Mouse (Mus musculus) brown adipose tissue, adult 24 weeks (tissue): Measurements from ENCODE around the gene Wasf3. TPM values are rescaled to one million over a fixed set of nuclear protein-coding genes. Genes with fewer than 3 reads are reported as not detected.
A peak's percentile ranks its signal among the peaks of the same experiment; 100 is the strongest.

Experiments
- H3K27ac ChIP-seq: fragments of 200-500 bp; replicated peaks from 2 replicates; pipeline ENCODE4 v1.5.1; 2012; ENCODE audit warnings: low read depth, mild to moderate bottlenecking, low read length
- H3K4me1 ChIP-seq: fragments of 200-500 bp; 2 replicates; pipeline ENCODE4 v1.6.1; 2012; ENCODE audit warnings: low read length, mixed read lengths; ENCODE audit not compliant: control insufficient read depth, insufficient read depth, insufficient read length
- H3K4me3 ChIP-seq: fragments of 200-500 bp; 2 replicates; pipeline ENCODE4 v1.5.1; 2012; ENCODE audit warnings: low read depth, mild to moderate bottlenecking, low read length, moderate library complexity; ENCODE audit not compliant: insufficient read depth
- polyA plus RNA-seq: library from polyadenylated mRNA; stranded (reverse); fragments of >200 nt; gene quantifications from 2 replicates; pipeline ENCODE4 v1.2.4, GENCODE M21; 2012; ENCODE audit not compliant: missing spikeins, insufficient read depth, insufficient read length

Wasf3 gene
- 0.42 and 0.83 TPM in 2 replicates for polyA plus RNA-seq

- Histone ChIP-seq H3K27ac (no peak within 1 kb of the TSS), H3K4me3 (peak within 1 kb of the TSS; percentile 35), H3K4me1 (no peaks in the 10 kb centered on the region)
Measured at GRCm38 (mm10) chr5:146384935-146385591, at the start of gene Wasf3. Gene Wasf3, plus strand, starts transcription at chr5:146384985.

DNA sequence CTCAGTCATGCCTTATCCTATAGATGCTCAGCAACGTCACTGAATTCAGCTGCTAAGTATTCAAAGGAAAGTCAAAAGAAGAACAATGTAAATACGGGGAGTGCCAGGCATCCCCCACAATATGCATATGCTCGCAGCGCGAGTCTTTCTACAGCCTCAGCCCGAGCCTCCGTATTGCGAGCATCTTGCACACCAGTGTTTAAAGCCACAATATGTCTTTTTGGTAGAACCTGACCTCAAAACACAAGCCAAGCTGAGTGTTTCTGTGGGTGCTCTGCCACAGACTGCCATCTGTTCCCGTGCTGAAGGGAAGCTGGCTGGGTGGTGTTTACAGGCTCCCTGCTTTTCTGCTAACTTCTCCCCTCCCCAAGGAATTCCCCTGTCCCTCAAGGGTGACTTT, 46.7 kb upstream of the Wasf3 start:
- H3K4me3 ChIP-seq, result no peak overlapping the region
- H3K4me1 ChIP-seq, result no peaks in the 10 kb centered on the region
- H3K27ac ChIP-seq, result no peak overlapping the region

DNA sequence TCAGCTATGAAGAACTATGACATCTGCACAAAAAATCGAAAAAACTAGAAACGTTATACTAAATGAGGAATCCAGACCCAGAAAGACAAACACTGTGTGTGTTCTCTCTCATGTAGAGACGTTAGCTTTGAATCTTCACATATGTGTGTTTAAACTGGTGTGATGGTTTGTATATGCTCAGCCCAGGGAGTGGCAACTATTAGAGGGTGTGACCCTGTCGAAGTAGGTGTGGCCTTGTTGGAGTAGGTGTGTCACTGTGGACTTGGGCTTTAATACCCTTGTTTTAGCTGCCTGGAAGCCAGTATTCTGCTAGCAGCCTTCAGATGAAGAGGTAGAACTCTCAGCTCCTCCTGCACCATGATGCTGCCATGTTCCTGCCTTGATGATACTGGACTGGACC, 44.7 kb upstream of the Wasf3 start:
- Histone ChIP-seq H3K4me3 (no peak overlapping the region), H3K27ac (no peak overlapping the region), H3K4me1 (no peaks in the 10 kb centered on the region)

- H3K27ac ChIP-seq, result no peak overlapping the region
- H3K4me1 ChIP-seq, result no peaks in the 10 kb centered on the region
- no peak overlapping the region for H3K4me3 ChIP-seq
Measured at GRCm38 (mm10) chr5:146344911-146345686, 39.7 kb upstream of the Wasf3 start.

DNA sequence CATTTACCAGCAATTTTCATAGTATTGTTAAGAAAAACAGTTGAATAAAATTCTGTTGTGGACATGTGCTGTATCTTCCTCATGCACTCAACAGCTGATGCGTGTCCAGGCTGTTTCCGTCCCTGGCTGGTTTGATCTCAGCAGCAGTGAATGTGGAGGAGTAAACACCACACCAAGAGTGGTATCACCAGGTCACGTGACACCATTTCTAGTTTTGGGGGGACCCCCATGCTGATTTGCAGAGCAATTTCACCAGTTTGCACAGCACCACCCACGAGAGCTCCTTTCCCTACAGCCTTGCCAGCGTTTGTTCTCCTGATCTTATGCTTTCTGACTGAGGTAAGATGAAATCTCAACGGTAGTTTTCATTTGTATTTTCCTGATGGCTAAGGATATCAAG, 37.7 kb upstream of the Wasf3 start:
- Histone ChIP-seq H3K4me1 (no peaks in the 10 kb centered on the region), H3K27ac (no peak overlapping the region), H3K4me3 (no peak overlapping the region)

GRCm38 (mm10) chr5:146349183-146349582, 35.6 kb upstream of the Wasf3 start:
- Histone ChIP-seq H3K27ac (no peak overlapping the region), H3K4me3 (no peak overlapping the region), H3K4me1 (no peaks in the 10 kb centered on the region)

- Histone ChIP-seq H3K4me3 (no peak overlapping the region), H3K27ac (no peak overlapping the region), H3K4me1 (no peaks in the 10 kb centered on the region)
Measured at GRCm38 (mm10) chr5:146350784-146351183, 34.0 kb upstream of the Wasf3 start.

DNA sequence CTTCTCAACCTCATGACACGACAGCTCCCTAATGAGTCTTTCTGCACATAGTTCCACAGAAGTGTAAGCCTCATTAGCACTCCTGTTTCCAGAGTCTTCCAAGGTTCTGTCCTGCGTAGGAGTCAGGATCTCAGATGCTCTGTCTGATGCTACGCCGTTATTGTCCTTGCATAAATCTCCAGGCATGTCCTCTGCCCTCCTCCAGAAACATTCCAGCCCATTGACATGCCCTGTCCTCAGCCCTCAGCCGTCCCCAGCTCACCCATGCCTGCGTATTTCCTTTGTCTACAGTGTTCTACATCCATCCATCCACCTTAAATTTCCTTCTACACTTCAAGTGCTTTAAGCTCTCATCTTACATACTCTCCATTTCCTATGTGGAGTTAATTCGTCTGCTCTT, 32.8 kb upstream of the Wasf3 start:
- no peak overlapping the region for H3K27ac ChIP-seq
- H3K4me3 ChIP-seq, result no peak overlapping the region
- no peaks in the 10 kb centered on the region for H3K4me1 ChIP-seq

DNA sequence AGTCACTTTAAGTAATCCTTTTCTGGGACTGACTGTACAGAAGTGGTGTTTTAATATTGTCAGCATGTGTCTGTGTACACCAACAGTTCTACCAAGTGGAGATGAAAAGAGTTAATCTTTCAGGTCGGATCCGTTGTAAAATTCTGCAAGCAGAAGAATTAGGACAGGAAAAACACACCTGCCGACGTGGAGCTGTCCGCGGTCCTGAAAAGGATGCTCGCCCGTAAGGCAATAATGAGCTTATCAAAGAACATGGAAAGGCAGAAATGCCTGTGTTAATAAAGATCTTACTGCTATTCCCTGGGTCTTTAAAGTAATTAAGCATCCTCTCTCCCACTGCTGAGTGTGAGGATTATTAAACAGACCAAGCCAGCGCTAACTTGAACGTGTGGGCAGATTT, 24.4 kb upstream of the Wasf3 start:
- H3K4me1 ChIP-seq, result no peaks in the 10 kb centered on the region
- H3K27ac ChIP-seq, result no peak overlapping the region
- no peak overlapping the region for H3K4me3 ChIP-seq

DNA sequence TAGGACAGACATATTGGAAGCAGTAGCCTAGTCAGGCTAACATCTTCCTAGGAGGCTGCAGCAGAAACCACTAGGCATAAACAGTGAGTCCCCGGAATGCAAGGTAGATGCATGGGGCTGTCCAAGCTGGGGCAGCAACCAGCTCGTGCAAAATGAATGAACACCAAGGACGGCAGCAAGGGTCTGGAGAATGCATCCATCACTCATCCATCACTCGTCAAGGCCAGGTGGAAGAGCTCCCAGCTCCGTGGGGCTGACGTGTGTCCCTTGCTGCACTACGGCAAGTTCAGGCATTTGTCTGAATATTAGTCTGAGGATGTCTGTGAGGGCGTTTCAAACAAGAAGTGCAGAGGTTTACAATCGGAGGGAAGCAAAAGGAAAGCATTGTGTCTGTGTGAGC, 22.1 kb upstream of the Wasf3 start:
- no peak overlapping the region for H3K27ac ChIP-seq
- H3K4me1 ChIP-seq, result no peaks in the 10 kb centered on the region
- no peak overlapping the region for H3K4me3 ChIP-seq

DNA sequence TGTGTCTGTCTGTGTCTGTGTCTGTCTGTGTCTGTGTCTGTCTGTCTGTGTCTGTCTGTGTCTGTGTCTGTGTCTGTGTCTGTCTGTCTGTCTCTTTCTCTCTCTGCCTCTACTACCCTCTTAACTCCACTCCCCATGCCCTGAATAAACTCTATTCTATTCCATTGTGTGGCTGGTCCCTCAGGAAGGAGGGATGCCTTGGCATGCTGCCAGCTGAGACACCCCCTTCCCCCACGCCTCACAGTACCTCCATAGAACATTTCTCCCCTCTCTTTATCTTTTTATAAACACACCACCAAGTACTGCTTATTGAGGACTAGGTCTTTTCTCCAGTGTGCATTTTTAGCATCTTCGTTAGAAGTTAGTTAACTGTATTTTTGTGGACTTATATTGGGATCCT, 16.4 kb upstream of the Wasf3 start:
- Histone ChIP-seq H3K4me3 (no peak overlapping the region), H3K4me1 (no peaks in the 10 kb centered on the region), H3K27ac (no peak overlapping the region)

DNA sequence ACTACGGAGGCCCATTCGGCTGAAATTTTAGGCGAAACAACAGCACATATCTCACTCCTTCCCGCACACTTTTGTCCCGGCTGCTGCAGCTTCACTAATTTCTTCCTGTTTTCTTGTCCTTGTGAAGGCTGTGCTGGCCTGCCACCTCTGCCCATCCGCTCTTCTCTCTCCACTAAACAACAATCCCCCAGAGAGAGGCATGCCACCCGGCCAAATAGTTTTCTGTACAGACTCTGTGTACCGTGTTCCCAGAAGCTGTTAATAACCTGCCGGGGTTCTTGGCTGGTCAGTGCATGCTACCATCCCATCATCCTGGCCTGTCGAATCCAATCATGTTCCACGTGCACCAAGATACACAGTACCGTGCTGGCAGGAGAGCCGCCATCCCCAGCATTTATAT, 15.8 kb upstream of the Wasf3 start:
- Histone ChIP-seq H3K27ac (no peak overlapping the region), H3K4me3 (no peak overlapping the region), H3K4me1 (no peaks in the 10 kb centered on the region)

- Histone ChIP-seq H3K27ac (no peak overlapping the region), H3K4me3 (no peak overlapping the region), H3K4me1 (no peaks in the 10 kb centered on the region)
Measured at GRCm38 (mm10) chr5:146370794-146371193, 14.0 kb upstream of the Wasf3 start.

DNA sequence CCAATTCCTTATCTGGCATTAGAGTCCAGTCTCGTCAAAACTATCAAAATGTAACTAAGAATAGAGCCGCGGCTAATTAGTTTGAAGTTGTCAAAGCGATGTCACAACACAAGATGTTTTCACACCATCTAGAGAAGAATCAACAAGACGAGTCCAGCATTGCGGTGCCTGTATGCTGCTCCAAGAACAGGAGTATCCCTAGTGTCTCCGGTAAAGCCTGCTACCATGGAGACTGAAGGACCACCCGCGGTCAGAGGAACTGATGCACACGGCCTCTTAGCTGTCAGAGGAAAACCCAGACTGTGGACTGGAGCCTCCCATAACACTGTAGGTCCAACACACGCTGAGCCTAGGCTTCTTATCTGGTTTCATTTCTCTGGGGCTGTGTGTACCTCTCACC, 11.5 kb upstream of the Wasf3 start:
- Histone ChIP-seq H3K27ac (no peak overlapping the region), H3K4me3 (no peak overlapping the region), H3K4me1 (no peaks in the 10 kb centered on the region)

- Histone ChIP-seq H3K4me3 (no peak overlapping the region), H3K4me1 (no peaks in the 10 kb centered on the region), H3K27ac (no peak overlapping the region)
Measured at GRCm38 (mm10) chr5:146376601-146377000, 8.2 kb upstream of the Wasf3 start.

GRCm38 (mm10) chr5:146380041-146380440, 4.7 kb upstream of the Wasf3 start:
- Histone ChIP-seq H3K4me1 (no peaks in the 10 kb centered on the region), H3K27ac (no peak overlapping the region), H3K4me3 (no peak overlapping the region)
